Mouse (Mus musculus): Measurements from ENCODE around the gene Snx8.

Gene Snx8

DNA sequence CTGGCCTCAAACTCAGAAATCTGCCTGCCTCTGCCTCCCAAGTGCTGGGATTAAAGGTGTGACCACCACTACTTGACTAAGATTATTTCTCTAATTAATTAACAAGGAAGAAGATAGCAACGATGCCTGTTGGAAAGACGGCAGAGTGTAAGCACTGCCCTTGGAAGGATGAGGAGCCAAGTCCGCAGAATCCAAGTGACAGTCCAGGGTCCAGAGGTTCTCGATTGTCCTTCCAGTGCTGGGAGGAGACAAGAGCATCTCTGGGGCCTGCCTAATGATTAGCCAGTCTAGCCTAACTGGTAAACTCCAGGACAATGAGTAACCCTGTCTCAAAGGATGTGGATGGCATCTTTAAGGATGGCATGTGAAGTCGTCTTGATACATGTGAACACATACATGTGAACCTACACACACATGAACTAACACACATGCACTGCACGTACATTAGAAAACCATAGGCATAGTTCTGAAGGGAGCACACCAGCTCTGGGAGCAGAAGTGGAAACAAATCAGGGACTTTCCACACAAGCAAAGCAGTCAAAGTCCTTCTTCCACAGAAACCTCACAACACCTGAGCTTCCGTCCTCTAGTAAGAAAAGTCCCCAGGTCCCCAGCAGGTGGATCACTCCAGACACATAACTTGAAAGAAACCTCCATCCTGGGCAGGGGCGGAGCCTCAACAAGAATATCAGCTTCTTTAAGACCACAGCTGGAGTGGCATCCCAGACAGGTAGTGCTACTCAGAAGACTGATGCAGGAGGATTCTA, 38.1 kb downstream of the Snx8 start:
- in situ Hi-C loops (cut with MboI, MseI), result no loop called here

DNA sequence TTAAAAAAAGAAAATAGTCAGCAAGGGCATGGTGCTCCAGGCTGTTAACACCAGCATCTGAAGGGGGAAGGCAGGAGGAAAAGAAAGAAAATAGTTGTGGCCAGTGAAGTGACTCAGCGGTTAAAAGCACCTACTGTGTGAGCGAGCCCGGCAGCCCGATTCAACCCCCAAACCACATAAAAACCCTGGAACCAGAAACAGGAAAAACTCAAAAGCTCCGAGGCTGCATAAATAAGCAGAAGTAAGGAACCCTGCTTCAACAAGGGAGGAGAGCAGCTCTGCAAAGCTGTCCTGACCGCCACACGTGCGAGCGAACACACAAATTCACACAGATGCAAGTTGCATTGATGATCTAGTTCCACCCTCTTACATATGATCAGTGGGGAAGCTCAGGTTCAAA, 39.2 kb downstream of the Snx8 start:
- in situ Hi-C loops (cut with MboI, MseI), result no loop called here

DNA sequence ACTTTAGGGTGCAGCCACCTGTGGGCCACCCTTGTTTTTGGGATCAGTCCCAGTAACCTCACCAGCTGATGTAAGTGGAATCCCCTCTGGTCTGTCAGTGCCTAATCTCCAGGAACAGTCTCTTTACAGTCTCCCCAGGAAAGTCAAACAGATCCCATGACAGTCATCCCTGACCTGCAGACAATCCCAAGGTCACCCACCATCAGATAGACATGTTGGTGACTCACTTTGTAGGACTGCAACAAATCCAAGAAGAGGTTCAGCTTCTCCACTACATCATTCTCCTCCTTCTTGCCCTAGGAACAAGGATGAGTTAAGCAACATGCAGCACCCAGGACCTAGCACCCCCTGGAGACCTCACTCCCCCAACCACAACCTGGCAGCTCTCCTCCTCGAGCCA, 43.0 kb downstream of the Snx8 start:
- in situ Hi-C loops (cut with MboI, MseI), result no loop called here

DNA sequence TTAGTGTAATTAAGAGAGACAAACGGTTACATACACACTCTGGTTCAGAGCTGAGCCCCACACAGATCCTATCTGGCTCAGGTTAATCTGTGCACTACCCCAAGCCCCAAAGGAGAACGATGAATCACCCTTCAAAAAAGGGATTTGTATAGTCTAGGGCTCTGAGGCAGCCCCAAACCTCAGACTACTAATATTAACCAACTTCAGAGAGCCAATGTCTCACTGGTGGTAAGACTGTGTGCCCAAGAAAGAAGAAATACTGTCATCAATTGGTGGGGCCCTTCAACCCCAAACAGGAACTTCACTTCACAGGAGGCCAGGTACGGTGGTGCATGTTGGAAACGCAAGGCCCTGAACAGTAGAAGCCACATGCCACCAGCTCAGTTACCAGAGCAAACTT, 43.8 kb downstream of the Snx8 start:
- in situ Hi-C loops (cut with MboI, MseI), result no loop called here

DNA sequence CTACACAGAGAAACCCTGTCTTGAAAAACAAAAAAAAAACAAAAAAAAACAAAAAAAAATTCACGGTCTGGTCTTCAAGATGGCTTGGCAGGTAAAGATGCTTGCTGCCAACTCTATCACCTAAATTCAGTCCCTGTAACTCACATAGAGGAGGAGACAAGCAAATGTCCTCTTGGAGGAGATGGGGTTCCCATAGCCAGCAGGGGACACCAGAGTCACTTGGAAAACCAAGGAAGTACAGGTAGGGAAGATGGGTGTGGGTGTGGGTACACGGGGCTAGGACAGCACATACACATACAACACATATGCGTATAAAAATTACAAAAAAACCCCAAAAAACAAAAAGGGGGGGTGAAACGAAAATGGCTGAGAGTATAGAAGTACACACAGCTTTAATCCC, 46.2 kb downstream of the Snx8 start:
- in situ Hi-C loops (cut with MboI, MseI), result loop anchor here in 1 of 2 experiments (5.0 kb wide), 1 partner anchor 44 kb away; the partner anchor contains the start of gene Snx8

DNA sequence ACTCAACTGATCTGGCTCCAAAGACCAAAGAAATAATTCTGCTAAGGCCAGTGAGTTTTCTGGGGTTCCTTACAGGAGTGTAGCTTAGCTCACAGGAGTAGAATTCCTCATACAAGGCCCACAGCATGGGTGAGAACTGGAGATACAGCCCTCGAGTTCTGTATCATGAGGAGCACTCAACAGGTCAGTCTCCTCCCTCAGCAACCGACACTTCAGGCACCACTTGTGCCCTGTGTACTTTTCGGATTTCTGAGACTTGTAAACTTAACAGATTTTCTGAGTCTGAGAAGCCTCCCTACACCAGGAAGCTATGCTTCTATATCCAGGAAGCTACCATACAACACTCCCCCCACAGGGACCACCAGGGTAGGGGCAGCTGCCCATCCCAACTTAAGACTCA, 49.2 kb downstream of the Snx8 start:
- in situ Hi-C loops (cut with MboI, MseI), result loop anchor here in 1 of 2 experiments (5.0 kb wide), 1 partner anchor 47 kb away; the partner anchor contains the start of gene Snx8

DNA sequence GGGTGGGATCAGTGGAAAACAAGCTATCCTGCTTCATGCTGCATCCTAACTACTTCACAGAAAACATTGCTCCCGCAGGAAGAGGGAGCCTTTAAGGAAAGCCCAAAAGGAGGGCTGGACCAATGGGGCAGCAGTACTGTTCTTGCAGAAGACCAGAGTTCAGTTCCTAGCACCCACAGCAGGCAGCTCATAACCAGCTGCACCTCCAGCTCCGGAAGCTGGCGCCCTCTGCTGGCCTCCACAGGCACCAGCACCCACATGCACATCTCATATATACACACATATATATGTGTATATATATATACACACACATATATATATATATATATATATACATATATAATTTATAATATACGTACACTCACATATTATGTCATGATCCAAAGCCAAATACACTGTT, 50.3 kb downstream of the Snx8 start:
- in situ Hi-C loops (cut with MboI, MseI), result no loop called here

DNA sequence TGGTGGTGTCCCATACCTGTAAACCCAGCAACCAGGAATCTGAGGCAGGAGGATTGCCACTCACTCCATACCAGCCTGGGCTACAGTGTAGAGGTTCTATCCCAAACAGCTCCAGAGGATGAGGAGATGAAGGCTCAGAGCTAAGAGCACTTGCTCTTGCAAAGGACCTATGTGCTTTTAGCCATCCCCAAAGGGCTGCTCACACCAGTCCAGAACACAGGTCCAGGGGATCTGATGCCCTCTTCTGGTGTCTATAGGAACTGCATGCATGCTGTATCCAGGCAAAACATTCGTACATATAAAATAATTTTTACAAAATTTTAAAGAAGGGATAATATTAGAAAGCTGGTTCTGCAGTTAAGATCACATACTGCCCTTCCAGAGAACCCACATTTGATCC, 52.4 kb downstream of the Snx8 start:
- in situ Hi-C loops (cut with MboI, MseI), result no loop called here

DNA sequence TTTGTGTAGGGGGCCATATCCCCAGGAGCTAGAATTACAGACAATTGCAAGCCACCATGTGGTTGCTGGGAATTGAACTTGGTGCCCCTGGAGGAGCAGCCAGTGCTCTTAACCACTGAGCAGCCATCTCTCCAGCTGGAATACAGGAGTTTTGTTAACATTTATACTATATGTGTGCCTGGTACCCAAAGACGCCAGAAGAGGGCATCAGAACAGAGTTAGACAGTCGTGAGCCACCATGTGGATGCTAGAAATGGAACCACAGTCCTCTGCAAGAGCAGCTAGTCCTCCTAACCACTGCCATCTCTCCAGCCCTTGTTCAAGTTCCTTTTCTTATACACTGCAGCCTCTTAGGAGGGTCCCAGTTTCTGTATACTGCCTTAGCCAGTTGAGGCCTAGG, 55.4 kb downstream of the Snx8 start:
- in situ Hi-C loops (cut with MboI, MseI), result no loop called here

DNA sequence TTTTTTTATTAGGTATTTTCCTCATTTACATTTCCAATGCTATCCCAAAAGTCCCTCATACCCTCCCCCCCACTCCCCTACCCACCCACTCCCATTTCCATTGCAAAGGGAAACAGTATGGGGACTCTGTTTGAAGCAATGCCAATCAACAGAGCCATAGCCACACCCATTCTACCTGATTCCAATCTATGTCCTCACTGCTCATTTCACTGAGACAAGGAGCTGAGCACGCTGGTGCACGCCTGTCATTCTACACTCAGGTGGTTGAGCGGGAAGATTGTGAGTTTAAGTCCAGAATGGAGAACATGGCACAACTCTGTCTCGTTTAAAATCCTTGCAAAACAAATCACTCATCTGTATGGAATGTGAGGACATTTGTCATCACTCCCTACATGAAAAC, 56.5 kb downstream of the Snx8 start:
- in situ Hi-C loops (cut with MboI, MseI), result no loop called here

DNA sequence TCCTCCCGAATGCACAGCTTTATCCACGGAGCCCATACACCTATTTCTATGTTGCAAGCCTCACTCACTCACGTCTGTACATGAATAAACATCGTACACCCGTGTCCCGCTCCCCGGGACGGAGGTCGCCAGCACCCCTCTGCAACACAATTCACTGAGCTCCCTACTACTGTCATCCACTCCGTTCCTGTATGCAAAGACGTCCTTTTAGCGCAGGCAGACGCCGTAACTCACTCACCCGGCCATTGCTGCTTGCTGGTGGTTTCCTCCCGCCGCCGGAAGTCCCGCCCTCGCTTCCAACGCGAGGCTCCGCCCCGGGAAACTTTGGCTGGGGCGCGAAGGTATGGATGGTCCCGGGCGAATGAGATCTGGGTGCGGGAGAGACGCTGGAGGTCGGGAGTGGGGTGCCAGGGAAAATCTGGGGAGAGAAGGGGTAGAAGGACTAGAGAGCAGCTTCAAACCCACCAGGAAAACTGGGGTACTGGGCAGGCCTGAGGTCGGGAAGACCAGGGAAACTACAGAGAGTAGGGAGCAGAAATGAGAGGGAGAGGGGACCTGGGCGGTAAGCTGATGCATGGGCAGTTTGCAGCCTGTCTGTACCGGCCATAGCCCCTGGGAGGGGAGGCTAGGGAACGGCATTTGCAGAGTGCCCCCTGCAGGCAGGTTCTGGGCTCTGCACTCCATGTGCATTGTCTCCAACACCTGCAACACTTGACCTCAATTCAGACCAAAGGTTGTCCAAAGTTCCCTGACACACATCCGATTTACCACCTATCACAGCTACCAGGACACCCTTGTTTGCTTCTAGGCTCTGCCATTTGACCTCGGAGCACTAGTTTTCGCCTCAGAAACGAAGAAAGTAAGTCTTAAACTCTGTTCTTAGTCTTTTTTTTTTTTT, 57.2 kb downstream of the Snx8 start, which contains the start of gene Mrm2:
Gene Mrm2, minus strand, starts transcription at position 284 of the 898 bp plus-strand sequence.
- in situ Hi-C loops (cut with MboI, MseI), result no loop called here

DNA sequence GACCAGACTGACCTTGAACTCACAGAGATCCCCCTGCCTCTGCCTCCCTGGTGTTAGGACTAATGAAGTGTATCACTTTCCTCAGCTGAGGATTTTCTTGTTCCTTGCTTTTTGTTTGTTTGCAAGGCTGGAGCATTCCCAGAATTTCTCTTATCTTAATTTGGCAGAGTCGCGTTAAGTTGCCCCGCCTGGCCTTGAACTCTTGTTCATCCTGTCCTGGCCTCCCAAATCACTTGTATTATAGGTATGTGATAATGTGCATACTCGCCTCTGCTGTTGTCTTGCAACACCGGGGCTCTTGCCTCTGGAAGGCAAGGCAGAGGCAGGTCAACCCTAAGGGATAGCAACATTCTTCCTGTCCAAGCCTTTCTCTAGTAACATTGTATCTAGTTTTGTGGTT, 65.0 kb downstream of the Snx8 start:
- in situ Hi-C loops (cut with MboI, MseI), result no loop called here

DNA sequence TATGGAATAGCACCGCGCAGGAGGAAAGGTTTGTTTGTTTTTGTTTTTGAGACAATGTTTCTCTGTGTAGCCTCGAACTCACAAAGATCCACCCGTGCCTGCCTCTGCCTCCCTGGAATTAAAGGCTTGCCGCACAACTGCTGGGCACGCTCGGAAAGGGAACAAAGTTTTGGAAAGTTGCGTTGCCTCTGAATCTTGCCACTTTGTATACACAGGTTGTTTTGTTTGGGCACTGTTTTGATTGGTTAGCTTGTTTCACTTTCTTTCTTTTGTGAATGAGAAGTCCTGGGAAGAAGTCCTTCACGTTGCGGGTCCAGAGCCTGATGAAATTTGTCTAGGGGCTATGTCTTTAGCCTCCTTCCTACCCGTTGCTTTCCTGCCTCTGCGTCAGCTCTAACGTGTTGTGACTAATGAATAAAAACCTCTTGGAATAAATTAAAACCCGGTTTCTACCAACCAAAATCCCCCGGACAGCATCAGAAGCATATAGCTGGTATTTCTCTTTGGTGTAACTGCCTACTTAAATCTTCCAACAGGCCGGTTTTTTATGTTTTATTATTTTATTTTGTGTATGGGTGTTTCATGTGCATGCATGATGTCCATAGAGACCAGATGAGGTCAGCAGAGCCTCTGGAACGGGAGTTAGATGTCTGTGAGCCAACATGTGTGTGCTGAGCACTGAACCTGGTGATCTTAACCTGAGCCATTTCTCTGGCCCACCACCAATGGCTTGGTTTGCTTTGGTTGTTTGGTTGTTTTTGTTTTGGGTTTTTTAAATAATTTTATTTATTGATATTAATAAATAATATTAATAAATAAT, 67.1 kb downstream of the Snx8 start:
- in situ Hi-C loops (cut with MboI, MseI), result no loop called here

DNA sequence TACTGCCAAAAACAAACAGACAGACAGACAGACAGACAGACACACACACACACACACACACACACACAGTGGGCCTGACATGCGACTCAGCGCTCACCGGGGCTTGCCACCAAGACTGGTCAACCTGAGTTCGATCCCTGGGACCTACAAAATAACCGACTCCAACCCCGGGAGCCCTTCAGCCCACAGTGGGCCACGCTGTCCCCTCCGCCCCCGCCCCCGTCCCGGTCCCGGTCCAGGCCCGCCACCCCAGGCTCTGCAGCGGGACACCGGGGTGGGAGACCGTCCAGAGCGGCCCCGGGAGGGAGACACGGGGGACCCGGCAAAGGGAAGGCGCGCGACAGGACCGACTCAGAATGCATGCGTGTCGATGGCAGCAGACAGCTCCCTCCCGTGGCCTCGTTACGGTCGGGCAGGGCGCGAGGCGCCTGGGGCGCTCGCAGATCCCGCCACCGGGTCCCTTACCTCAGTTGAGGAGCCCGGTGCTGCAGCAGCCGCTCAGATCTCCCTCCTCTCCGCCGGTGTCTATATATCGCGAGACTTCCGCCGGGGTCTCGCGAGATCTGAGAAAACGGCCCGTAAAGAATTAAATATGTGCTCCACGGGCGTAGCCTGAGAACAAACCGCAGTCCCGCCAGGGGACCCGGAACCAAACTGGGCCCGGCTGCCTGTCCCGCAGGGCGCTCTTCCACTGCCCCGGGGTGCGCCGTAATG, 67.9 kb downstream of the Snx8 start, which contains the start of the genes Mad1l1 and Nudt1:
Gene Mad1l1, minus strand, starts transcription at position 511 of the 714 bp plus-strand sequence.
Gene Nudt1, plus strand, starts transcription at position 615 of the 714 bp plus-strand sequence.
- in situ Hi-C loops (cut with MboI, MseI), result no loop called here

DNA sequence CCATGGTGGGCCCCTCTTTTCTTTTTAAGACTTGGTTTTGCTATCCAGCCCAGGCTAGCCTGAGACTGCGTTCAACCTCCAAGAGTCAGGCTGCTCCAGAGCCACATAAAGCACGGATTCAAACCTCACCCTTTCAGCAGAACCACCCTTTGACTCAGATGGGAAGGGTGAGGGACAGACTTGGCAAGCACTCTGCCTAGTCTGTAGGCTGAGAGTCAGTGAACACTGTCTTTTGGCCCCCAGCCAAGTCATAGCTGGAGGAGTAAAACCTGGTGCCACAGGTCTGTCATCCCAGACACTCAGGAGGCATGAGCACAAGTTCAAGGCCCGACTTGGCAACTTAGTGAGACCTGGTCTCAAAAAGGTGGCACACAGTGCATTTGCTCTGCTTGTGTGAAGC, 72.3 kb downstream of the Snx8 start:
- in situ Hi-C loops (cut with MboI, MseI), result loop anchor here in 1 of 2 experiments (10.0 kb wide), 1 partner anchor 482 kb away; no protein-coding TSS in a partner anchor

DNA sequence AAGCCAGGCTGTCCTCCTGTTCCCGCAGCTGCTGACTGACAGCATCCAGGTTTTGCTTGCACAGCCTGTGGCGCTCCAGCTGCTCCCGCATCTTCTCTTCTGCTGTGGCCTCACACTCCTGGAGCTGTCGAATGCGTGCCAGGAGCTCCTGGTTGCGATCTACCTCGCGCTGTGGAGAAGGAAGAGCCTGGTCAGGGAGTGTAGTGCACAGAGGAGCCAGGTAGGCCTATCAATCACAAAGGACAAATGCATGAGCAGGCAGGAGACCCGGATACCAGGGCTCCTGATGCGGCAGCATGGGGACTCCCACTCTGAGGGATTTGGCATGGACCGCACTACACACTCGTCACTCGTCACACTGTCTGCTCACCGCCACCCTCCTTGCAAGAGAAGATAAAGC, 81.5 kb downstream of the Snx8 start:
- in situ Hi-C loops (cut with MboI, MseI), result loop anchor here in 1 of 2 experiments (5.0 kb wide), 1 partner anchor 605 kb away; no protein-coding TSS in a partner anchor

DNA sequence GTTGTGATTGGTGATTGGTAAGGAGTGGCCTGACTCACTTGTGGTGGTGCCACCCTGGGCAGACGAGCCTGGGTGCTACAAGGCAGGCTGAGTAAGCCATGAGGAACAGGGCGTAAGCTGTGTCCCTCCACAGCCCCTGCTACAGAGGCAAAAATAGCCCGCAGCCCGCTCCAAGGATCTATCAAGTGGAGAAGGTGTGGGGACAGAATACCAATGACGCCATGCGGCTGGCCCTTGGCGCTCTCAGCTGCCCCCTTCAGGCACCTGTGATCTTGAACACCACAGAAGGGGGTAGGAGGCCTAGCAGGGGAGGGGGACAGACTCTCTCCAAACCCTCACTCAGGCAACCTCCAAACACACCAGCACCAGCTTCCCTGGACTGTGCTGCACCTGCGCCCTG, 83.0 kb downstream of the Snx8 start:
- in situ Hi-C loops (cut with MboI, MseI), result loop anchor here in 1 of 2 experiments (5.0 kb wide), 1 partner anchor 604 kb away; no protein-coding TSS in a partner anchor

DNA sequence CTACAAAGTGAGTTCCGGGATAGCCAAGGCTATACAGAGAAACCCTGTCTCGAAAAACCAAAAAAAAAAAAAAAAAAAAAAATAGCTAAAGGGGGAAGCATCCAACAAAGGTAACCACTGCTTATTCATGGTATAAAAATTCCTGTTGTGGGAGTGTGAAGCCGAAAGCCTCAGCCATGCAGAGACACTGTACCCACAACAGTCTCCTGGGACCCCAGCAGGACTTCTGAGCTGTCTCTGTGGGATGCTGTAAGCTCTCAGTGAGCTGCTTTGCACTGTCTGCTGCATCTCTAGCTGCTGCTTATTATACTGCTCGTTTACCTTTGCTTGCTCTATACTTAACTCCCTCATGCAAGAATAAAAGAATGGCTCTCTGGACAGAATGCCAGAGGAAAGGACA, 90.8 kb downstream of the Snx8 start:
- in situ Hi-C loops (cut with MboI, MseI), result loop anchor here in 1 of 2 experiments (10.0 kb wide), 1 partner anchor 453 kb away; no protein-coding TSS in a partner anchor

DNA sequence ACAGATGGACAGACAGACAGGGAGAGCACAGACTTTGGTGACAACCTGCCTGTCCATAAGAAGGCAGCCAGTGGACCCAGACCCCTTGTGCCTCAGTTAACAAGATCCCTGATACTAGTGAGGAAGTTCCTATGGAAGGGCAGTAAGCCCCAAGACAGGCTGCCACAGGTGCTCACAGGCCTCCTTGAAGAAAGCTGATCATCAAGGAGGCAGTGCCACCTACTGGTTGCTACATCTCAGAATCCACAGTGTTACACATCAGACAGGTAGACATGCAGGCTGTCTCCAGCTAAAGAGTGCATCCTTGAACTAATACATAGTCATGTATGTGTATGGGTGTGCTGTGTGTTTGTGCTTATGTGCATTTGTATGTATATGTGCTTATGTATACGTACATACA, 96.9 kb downstream of the Snx8 start:
- in situ Hi-C loops (cut with MboI, MseI), result loop anchor here in 1 of 2 experiments (10.0 kb wide), 1 partner anchor 447 kb away; no protein-coding TSS in a partner anchor
